Mouse (Mus musculus): ENCODE results near the gene Rgl2. TPM values are rescaled to one million over a fixed set of nuclear protein-coding genes. Genes with fewer than 3 reads are reported as not detected.

Rgl2 gene
- polyA plus RNA-seq, 1 experiment from 2014 or later: 42.6 TPM

DNA sequence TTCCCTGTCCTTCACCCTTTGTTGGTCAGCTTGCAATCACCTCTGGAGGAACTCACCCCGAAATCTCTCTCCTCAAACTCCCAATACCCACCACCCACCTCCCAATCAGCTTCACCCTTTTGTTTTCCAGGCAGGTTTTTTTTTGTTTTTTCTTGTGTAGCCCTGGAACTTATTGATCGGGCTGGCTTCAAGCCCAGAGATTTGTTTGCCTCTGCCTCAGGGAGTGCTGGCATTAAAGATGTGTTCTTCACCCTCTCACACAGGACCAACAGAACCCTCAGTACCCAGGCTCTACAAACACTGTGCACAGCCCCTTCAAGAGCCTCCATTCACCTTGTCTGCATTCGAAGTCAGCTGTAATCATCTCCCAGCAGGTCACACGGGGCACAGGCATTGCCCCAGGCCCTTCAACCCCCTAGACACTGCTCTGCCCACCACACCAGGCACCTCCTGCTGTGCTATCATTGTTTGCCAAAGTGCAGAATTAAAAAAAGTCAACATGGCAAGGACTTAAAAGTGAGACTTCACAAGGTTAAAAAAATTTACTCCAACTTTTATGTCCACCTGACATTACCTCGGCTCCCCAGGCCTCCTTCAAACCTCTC lies 24.7 kb downstream of the Rgl2 start:
- H3K9ac ChIP-seq (ENCODE audit: low read length): peak overlapping the region; percentile 99
- H3K9me3 ChIP-seq (ENCODE audit: control insufficient read depth, low read length): no peaks in the 10 kb centered on the region
- H3K4me2 ChIP-seq (ENCODE audit: low read depth): peak overlapping the region; percentile 99
- H3K4me1 ChIP-seq (ENCODE audit: control insufficient read depth, insufficient read depth, low read length): peaks cover 43% of the 10 kb centered on the region
- 38% methylated on average over 5 of the region's 5 CpGs for whole genome bisulfite sequencing
- peak overlapping the region; percentile 85 for H3K4me3 ChIP-seq (ENCODE audit: low read depth, low read length)
- ATAC-seq (ENCODE audit: insufficient read depth, low FRiP score, low TSS enrichment): no peak
- no peaks in the 10 kb centered on the region for H3K27me3 ChIP-seq (ENCODE audit: control insufficient read depth, insufficient read depth, low read length)
- H3K27ac ChIP-seq (ENCODE audit: low read depth, low read length): 0 out of 2 replicates have a peak overlapping the region, but pooled peaks have one; percentile 86
- DNase-seq (ENCODE audit: low spot score): no peak
- H3K36me3 ChIP-seq (ENCODE audit: control insufficient read depth, insufficient read depth, low read length): peaks cover 11% of the 10 kb centered on the region

- H3K4me1 ChIP-seq (ENCODE audit: control insufficient read depth, insufficient read depth, low read length): peaks cover 43% of the 10 kb centered on the region
- H3K4me3 ChIP-seq (ENCODE audit: low read depth, low read length): peak overlapping the region; percentile 85
- ATAC-seq (ENCODE audit: insufficient read depth, low FRiP score, low TSS enrichment): no peak
- H3K27ac ChIP-seq (ENCODE audit: low read depth, low read length): peak overlapping the region; percentile 86
- peak overlapping the region; percentile 99 for H3K9ac ChIP-seq (ENCODE audit: low read length)
- no peak for DNase-seq (ENCODE audit: low spot score)
- H3K27me3 ChIP-seq (ENCODE audit: control insufficient read depth, insufficient read depth, low read length): no peaks in the 10 kb centered on the region
- H3K9me3 ChIP-seq (ENCODE audit: control insufficient read depth, low read length): no peaks in the 10 kb centered on the region
- peak overlapping the region; percentile 99 for H3K4me2 ChIP-seq (ENCODE audit: low read depth)
- 2% methylated on average over 33 of the region's 33 CpGs for WGBS
- H3K36me3 ChIP-seq (ENCODE audit: control insufficient read depth, insufficient read depth, low read length): peaks cover 16% of the 10 kb centered on the region
These were observed 25.6 kb downstream of the Rgl2 start for GRCm38 (mm10) chr17:33954646-33955554.

- DNase-seq (ENCODE audit: low spot score) (peak; percentile 93), ATAC-seq (ENCODE audit: insufficient read depth, low FRiP score, low TSS enrichment) (peak; percentile 88)
- H3K27me3 ChIP-seq (ENCODE audit: control insufficient read depth, insufficient read depth, low read length): no peaks in the 10 kb centered on the region
- peaks cover 16% of the 10 kb centered on the region for H3K36me3 ChIP-seq (ENCODE audit: control insufficient read depth, insufficient read depth, low read length)
- peak within 1 kb of the TSS; percentile 85 for H3K4me3 ChIP-seq (ENCODE audit: low read depth, low read length)
- no peaks in the 10 kb centered on the region for H3K9me3 ChIP-seq (ENCODE audit: control insufficient read depth, low read length)
- under 1% methylated on average over 50 of the region's 50 CpGs for WGBS
- H3K9ac ChIP-seq (ENCODE audit: low read length): peak within 1 kb of the TSS; percentile 99
- peak within 1 kb of the TSS; percentile 86 for H3K27ac ChIP-seq (ENCODE audit: low read depth, low read length)
- H3K4me2 ChIP-seq (ENCODE audit: low read depth): peak within 1 kb of the TSS; percentile 99
- H3K4me1 ChIP-seq (ENCODE audit: control insufficient read depth, insufficient read depth, low read length): peaks cover 37% of the 10 kb centered on the region
These were observed 26.3 kb downstream of the Rgl2 start, which contains the start of the genes Vps52 and Rps18 for GRCm38 (mm10) chr17:33955555-33956214. Vps52 (plus strand) TSS chr17:33955812. Rps18 (minus strand) TSS chr17:33956001.

GRCm38 (mm10) chr17:33956336-33956735 lies 27.0 kb downstream of the Rgl2 start:
- DNase-seq (ENCODE audit: low spot score) (peak; percentile 40), ATAC-seq (ENCODE audit: insufficient read depth, low FRiP score, low TSS enrichment) (peak; percentile 8; the same call in 1 of the 2 replicates)
- no peaks in the 10 kb centered on the region for H3K27me3 ChIP-seq (ENCODE audit: control insufficient read depth, insufficient read depth, low read length)
- H3K4me2 ChIP-seq (ENCODE audit: low read depth): peak overlapping the region; percentile 83
- peak overlapping the region; percentile 69 for H3K9ac ChIP-seq (ENCODE audit: low read length)
- peak overlapping the region; percentile 85 for H3K4me3 ChIP-seq (ENCODE audit: low read depth, low read length)
- H3K27ac ChIP-seq (ENCODE audit: low read depth, low read length): peak overlapping the region; percentile 78
- H3K9me3 ChIP-seq (ENCODE audit: control insufficient read depth, low read length): no peaks in the 10 kb centered on the region
- WGBS: 8% methylated on average over 10 of the region's 10 CpGs
- H3K4me1 ChIP-seq (ENCODE audit: control insufficient read depth, insufficient read depth, low read length): peaks cover 32% of the 10 kb centered on the region
- H3K36me3 ChIP-seq (ENCODE audit: control insufficient read depth, insufficient read depth, low read length): peaks cover 16% of the 10 kb centered on the region

- H3K36me3 ChIP-seq (ENCODE audit: control insufficient read depth, insufficient read depth, low read length): peaks cover 16% of the 10 kb centered on the region
- no peak for ATAC-seq (ENCODE audit: insufficient read depth, low FRiP score, low TSS enrichment)
- 89% methylated on average over 6 of the region's 6 CpGs for WGBS
These were observed 28.1 kb downstream of the Rgl2 start for GRCm38 (mm10) chr17:33957493-33957892.

DNA sequence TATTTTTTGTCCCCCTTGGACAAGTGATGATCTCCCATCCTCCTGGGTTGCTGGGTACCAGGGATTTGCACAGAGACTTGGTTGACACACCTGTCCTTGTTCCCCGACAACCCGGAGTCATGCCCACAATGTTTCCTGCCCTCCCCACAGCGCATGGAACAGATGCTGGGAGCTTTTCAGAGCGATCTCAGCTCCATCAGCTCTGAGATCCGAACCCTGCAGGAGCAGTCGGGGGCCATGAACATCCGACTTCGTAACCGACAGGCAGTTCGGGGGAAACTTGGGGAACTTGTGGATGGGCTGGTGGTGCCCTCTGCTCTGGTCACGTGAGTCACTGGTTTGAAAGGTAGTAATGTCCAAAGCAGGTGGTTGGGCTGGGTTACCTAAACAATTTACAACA lies 29.1 kb downstream of the Rgl2 start:
- H3K27ac ChIP-seq (ENCODE audit: low read depth, low read length): no peak overlapping the region
- no peak overlapping the region for H3K4me2 ChIP-seq (ENCODE audit: low read depth)
- no peak overlapping the region for H3K4me3 ChIP-seq (ENCODE audit: low read depth, low read length)
- H3K9me3 ChIP-seq (ENCODE audit: control insufficient read depth, low read length): no peaks in the 10 kb centered on the region
- DNase-seq (ENCODE audit: low spot score) (no peak), ATAC-seq (ENCODE audit: insufficient read depth, low FRiP score, low TSS enrichment) (no peak)
- H3K36me3 ChIP-seq (ENCODE audit: control insufficient read depth, insufficient read depth, low read length): peaks cover 11% of the 10 kb centered on the region
- peaks cover 13% of the 10 kb centered on the region for H3K4me1 ChIP-seq (ENCODE audit: control insufficient read depth, insufficient read depth, low read length)
- H3K27me3 ChIP-seq (ENCODE audit: control insufficient read depth, insufficient read depth, low read length): no peaks in the 10 kb centered on the region
- H3K9ac ChIP-seq (ENCODE audit: low read length): no peak overlapping the region
- 95% methylated on average over 11 of the region's 11 CpGs for WGBS

More at GRCm38 (mm10) chr17:33957493-33957892, 28.1 kb downstream of the Rgl2 start:
- Histone ChIP-seq H3K4me3 (ENCODE audit: low read depth, low read length) (no peak overlapping the region), H3K9me3 (ENCODE audit: control insufficient read depth, low read length) (no peaks in the 10 kb centered on the region), H3K4me2 (ENCODE audit: low read depth) (no peak overlapping the region), H3K27me3 (ENCODE audit: control insufficient read depth, insufficient read depth, low read length) (no peaks in the 10 kb centered on the region), H3K27ac (ENCODE audit: low read depth, low read length) (no peak overlapping the region), H3K4me1 (ENCODE audit: control insufficient read depth, insufficient read depth, low read length) (peaks cover 22% of the 10 kb centered on the region), H3K9ac (ENCODE audit: low read length) (no peak overlapping the region)
- no peak for DNase-seq (ENCODE audit: low spot score)

DNA sequence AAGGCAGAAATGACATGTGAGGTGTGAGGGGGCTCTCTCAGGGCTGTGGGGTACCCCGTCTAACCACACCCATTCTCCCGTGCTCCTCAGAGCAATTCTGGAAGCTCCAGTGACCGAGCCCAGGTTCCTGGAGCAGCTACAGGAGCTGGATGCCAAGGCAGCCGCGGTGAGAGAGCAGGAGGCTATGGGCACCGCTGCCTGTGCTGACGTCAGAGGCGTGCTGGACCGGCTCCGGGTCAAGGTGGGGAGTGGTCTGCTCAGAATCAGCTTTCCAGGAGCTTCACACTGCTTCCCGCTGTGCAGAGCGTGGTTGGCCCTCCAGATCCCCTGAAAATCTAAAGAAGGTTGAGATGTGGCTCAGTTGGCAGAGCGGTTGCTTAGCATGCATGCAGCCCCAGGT lies 29.8 kb downstream of the Rgl2 start:
- ATAC-seq (ENCODE audit: insufficient read depth, low FRiP score, low TSS enrichment) (no peak), DNase-seq (ENCODE audit: low spot score) (no peak)
- Histone ChIP-seq H3K36me3 (ENCODE audit: control insufficient read depth, insufficient read depth, low read length) (peaks cover 12% of the 10 kb centered on the region), H3K4me1 (ENCODE audit: control insufficient read depth, insufficient read depth, low read length) (peaks cover 11% of the 10 kb centered on the region), H3K9me3 (ENCODE audit: control insufficient read depth, low read length) (no peaks in the 10 kb centered on the region), H3K4me2 (ENCODE audit: low read depth) (no peak overlapping the region), H3K27ac (ENCODE audit: low read depth, low read length) (no peak overlapping the region), H3K9ac (ENCODE audit: low read length) (no peak overlapping the region), H3K4me3 (ENCODE audit: low read depth, low read length) (no peak overlapping the region), H3K27me3 (ENCODE audit: control insufficient read depth, insufficient read depth, low read length) (no peaks in the 10 kb centered on the region)
- 96% methylated on average over 13 of the region's 13 CpGs for WGBS

GRCm38 (mm10) chr17:33959948-33960347 lies 30.6 kb downstream of the Rgl2 start:
- 0 out of 2 replicates have a peak, but pooled peaks cover 4% of the 10 kb centered on the region for H3K4me1 ChIP-seq (ENCODE audit: control insufficient read depth, insufficient read depth, low read length)
- H3K4me2 ChIP-seq (ENCODE audit: low read depth): no peak overlapping the region
- no peaks in the 10 kb centered on the region for H3K9me3 ChIP-seq (ENCODE audit: control insufficient read depth, low read length)
- ATAC-seq (ENCODE audit: insufficient read depth, low FRiP score, low TSS enrichment) (no peak), DNase-seq (ENCODE audit: low spot score) (no peak)
- peaks cover 12% of the 10 kb centered on the region for H3K36me3 ChIP-seq (ENCODE audit: control insufficient read depth, insufficient read depth, low read length)
- no peak overlapping the region for H3K27ac ChIP-seq (ENCODE audit: low read depth, low read length)
- no peak overlapping the region for H3K4me3 ChIP-seq (ENCODE audit: low read depth, low read length)
- no peaks in the 10 kb centered on the region for H3K27me3 ChIP-seq (ENCODE audit: control insufficient read depth, insufficient read depth, low read length)
- no peak overlapping the region for H3K9ac ChIP-seq (ENCODE audit: low read length)
- 92% methylated on average over 15 of the region's 15 CpGs for WGBS

All from neural tube, embryonic 11.5 days (tissue).